13 mouse cellular contexts compared by ENCODE assay signal in the genomic region with DNA sequence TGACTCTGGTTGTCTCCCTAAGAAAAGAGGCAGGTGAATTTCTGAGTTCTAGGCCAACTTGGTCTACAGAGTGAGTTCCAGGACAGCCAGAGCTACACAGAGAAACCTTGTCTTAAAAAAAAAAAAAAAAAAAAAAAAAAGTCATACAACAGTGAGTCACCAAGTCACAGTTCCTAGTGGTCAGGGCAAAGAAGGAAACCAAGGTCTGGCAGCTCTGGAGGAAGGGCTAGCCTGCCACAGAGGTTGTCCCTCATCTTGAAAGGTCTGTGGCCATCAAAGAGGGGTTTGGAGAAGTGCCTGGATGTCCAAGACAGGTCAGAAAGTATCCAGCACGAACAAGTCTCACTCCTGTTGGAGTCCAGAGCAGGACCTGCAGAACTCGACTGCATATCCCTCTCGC.
"Had no signal": no experiment of that assay in that cellular context is flagged by ENCODE, and none has a peak within 500 bp of the region (broad histone marks: within the 10 kb centered on the region; RNA-seq: fewer than 3 reads in every experiment).

No protein-coding gene starts in this region.

- ATAC-seq: liver, embryonic 12.5 days had no signal

- H3K27ac ChIP-seq: kidney, embryonic 15.5 days; left cerebral cortex, adult 2 months; limb, embryonic 15.5 days; liver, embryonic 12.5 days; neural tube, embryonic 12.5 days had no signal

- DNase-seq: kidney, postnatal 25 days; lung, embryonic 14.5 days; lung, postnatal 10 days; lung, postnatal 4 days; midbrain, embryonic 14.5 days; thymus, adult 2 months; thymus, postnatal 25 days had no signal

- H3K4me3 ChIP-seq: kidney, embryonic 15.5 days; left cerebral cortex, adult 2 months; limb, embryonic 15.5 days; liver, embryonic 12.5 days; myocyte; neural tube, embryonic 12.5 days had no signal

- H3K36me3 ChIP-seq: kidney, embryonic 15.5 days; limb, embryonic 15.5 days; liver, embryonic 12.5 days; neural tube, embryonic 12.5 days had no signal

- H3K9me3 ChIP-seq: kidney, embryonic 15.5 days; limb, embryonic 15.5 days; liver, embryonic 12.5 days; neural tube, embryonic 12.5 days had no signal

- H3K4me1 ChIP-seq: kidney, embryonic 15.5 days; neural tube, embryonic 12.5 days had no signal

- H3K9ac ChIP-seq: kidney, embryonic 15.5 days; limb, embryonic 15.5 days; liver, embryonic 12.5 days; lung, embryonic 14.5 days; neural tube, embryonic 12.5 days had no signal

- H3K27me3 ChIP-seq: kidney, embryonic 15.5 days; limb, embryonic 15.5 days; liver, embryonic 12.5 days; neural tube, embryonic 12.5 days had no signal
